Mouse (Mus musculus) lung, postnatal 0 days (tissue): ENCODE data around the gene Hspa5.

Experiments
- CTCF ChIP-seq: IDR thresholded peaks from 2 replicates; pipeline ENCODE4 v1.5.1; 2016; ENCODE audit warnings: antibody characterized with exemption, mild to moderate bottlenecking
- EP300 ChIP-seq: IDR thresholded peaks from 2 replicates; pipeline ENCODE4 v1.6.1; 2016; ENCODE audit warnings: antibody characterized with exemption, mild to moderate bottlenecking, control low read depth

- no peak for TF ChIP-seq CTCF
- TF ChIP-seq EP300, result no peak
Observed at GRCm38 (mm10) chr2:34809568-34809967, 37.8 kb downstream of the Hspa5 start.
